Mouse (Mus musculus) adrenal gland, postnatal 0 days (tissue): ENCODE measurements around the gene Ehd1. TPM values are rescaled to one million over a fixed set of nuclear protein-coding genes. Genes with fewer than 3 reads are reported as not detected.
A peak's percentile ranks its signal among the peaks of the same experiment; 100 is the strongest.

Experiments
- microRNA-seq: library from miRNA; unstranded; fragments of <30 nt; microRNA quantifications from one replicate; pipeline ENCODE4, GENCODE M21; 2016; ENCODE audit warnings: borderline replicate concordance; ENCODE audit not compliant: insufficient number of aligned reads
- polyA plus RNA-seq: library from polyadenylated mRNA; unstranded; fragments of >200 nt; fragmentation: Nextera tagmentation; extraction: Ambion mirVana; gene quantifications from 2 replicates; pipeline ENCODE4 v1.2.1, GENCODE M21; 2015

Gene Ehd1
- polyA plus RNA-seq: 54.1 and 63.1 TPM in 2 replicates

DNA sequence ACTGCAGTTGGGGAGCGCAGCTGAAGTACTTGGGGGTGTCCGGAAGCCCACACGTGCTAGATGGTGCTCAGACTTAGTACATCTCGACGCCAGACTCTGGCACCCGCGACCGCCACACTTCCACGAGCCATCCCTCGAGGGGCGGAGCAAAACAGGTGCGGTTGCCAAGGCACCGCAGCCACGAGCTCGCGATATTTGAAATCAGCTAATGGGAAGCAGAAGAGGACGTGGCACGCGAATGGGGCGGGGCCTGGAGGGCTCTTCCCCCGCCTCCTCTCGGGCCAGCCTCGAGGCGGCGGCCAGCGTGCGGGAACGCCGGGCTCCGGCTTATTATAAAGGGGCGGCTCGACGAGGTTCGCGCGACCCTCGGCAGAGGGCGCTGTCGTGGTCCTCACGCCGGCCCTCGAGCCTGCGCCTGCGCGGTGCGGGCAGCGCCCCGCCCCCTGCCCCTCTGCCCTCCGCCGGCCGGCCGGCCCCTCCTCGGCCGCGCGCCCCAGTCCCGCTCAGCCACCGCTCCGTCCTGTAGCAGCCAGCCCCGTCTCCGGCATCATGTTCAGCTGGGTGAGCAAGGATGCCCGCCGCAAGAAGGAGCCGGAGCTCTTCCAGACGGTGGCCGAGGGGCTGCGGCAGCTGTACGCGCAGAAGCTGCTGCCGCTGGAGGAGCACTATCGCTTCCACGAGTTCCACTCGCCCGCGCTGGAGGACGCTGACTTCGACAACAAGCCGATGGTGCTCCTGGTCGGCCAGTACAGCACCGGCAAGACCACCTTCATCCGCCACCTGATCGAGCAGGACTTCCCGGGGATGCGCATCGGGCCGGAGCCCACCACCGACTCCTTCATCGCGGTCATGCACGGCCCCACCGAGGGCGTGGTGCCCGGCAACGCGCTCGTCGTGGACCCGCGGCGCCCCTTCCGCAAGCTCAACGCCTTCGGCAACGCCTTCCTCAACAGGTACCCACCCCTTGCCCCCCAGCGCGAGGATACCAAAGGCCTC, at the start of gene Ehd1:
Gene Ehd1, plus strand, starts transcription at position 300 of the 996 bp plus-strand sequence.

DNA sequence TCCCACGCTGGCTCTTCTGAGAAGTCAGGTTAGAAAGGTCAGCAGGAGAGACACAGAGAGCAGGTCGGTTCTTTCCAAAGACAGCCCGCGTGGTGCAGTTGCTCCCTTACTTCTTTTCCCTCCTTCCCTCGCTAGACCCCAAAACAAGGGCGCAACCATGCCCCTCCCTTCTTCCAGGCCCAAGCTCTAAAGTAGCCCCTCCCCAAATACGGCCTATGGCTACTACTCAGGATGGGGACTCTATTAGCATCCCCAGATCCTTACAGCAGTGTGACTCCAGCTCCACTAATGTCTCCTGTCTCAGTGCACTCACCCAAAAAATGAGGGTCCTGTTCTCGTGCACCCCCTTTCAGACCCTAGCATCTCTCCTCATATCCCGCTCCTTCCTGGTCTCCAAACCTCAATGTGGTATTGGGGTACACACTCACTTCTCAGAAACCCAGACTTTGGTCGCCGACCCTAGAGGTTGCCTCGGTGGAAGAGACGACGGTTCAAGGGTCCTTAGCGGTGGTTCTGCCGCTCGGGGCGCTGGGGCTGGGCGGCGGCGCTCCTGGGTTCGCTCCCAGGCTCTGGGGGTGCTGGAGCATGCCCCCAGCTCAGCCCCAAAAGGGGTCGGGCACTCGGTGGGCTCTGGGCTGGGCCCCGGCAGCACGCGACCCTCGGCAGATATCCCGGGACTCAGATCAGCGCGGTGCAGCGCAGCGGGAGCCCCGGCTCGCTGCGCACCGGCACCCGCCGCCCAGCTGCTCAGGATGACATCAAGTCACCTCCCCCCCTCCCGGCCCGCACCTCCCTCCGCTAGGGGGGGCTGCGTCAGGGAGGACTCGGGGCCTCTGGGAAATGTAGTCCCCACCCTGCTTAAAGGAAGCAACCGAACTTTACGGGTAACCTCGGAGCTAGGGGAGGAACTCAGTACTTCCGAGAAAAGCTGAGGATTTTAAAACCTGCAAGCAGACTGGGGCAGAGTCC, 41.2 kb upstream of the Ehd1 start, which contains the start of gene Ppp2r5b:
Gene Ppp2r5b, minus strand, starts transcription at position 789 of the 969 bp plus-strand sequence.

DNA sequence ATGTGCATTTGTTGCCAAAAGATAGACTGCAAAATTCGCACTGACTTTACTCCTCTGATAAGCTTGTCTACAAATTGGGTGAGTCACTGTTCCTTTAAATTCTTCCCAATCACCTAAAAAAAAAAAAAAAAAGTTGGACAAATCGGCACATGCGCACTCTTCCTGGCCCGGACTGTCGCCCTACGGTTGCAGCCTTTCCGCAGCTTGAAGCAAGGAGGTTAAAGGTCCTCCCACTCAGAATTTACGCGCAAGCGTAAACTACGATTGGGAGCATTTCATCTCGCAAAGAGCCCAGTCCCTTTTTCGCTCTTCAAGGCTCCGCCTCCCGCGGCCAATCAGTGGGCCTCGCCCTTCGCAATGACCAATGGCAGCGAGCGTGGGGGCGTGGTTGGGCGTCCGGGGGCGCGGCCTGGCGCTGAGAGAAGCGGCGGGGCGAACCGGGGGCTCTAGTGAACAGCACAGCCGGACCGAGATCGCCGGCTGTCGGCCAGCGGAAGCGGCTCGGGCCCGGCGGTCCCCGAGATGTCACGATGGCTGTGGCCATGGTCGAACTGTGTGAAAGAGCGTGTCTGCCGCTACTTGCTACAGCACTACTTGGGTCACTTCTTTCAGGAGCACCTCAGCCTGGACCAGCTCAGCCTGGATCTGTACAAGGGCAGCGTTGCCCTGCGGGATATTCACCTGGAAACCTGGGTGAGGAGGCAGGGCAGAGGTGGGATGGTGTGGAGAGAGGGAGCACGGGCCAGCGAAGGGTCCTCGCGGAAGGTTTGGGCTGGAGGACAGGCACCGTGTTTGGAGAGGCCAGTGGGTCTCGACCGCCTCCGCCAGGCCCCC, 35.0 kb upstream of the Ehd1 start, which contains the start of gene Atg2a:
Gene Atg2a, plus strand, starts transcription at position 395 of the 834 bp plus-strand sequence.

DNA sequence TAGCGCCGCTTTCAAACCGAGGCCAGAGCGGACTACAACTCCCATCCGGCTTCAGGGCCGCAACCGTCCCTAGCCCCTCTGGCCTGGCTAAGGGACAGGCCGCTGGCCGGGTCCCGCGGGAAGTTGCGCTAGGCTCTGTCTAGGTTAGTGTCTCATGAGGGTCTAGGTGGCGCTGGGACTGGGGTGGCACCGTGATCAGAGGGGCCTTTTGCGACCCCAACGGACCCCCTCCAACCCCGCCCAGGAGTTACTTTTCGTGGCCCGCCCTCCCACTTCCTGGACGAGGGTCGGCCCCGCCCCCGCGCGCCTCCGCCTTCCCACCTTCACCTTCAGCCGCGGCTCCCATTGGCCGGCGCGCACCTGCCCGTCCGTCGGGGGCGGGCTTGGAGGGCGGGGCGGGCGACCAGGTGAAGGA, 29.6 kb downstream of the Ehd1 start, which contains the start of gene Cdc42bpg:
Gene Cdc42bpg, plus strand, starts transcription at position 320 of the 415 bp plus-strand sequence.

DNA sequence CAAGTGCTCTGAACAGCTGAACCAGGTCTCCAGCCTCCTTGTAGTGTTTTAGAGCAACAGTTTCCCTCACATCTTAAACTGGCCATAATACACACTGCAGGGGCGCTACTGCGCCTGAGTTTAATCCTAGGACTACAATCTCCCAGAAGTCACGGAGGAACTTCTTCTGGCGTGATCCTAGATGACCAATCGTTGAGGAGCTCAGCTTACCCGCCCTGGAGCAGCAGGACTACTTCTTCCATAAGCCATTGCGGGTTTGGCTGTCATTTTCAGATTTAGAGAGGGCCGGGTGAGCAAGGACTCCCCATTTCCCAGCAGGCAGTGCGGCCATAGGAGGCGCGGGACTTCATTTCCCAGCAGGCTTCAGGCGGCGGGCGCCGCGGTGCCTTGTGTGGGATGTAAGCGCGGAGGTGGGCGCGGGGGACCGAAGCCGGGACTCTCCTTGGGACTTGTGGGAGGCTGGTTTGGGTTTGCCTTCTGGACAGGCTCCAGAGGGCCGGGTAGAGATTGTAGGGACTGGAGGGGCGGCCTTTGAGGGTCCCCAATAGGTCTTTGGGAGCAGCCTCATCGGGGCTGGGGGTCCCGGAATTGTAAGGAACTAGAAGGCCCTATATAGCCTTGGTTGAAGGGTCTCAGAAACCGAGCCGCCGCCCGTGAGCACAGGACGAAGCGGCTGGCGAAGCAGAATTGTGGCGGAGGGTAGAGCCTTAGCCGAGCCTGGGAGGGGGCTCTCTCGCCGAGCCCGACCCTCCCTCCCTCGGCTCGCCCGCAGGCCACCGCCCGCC, 58.3 kb downstream of the Ehd1 start, which contains the start of gene Men1:
Gene Men1, plus strand, starts transcription at position 307 of the 785 bp plus-strand sequence.

DNA sequence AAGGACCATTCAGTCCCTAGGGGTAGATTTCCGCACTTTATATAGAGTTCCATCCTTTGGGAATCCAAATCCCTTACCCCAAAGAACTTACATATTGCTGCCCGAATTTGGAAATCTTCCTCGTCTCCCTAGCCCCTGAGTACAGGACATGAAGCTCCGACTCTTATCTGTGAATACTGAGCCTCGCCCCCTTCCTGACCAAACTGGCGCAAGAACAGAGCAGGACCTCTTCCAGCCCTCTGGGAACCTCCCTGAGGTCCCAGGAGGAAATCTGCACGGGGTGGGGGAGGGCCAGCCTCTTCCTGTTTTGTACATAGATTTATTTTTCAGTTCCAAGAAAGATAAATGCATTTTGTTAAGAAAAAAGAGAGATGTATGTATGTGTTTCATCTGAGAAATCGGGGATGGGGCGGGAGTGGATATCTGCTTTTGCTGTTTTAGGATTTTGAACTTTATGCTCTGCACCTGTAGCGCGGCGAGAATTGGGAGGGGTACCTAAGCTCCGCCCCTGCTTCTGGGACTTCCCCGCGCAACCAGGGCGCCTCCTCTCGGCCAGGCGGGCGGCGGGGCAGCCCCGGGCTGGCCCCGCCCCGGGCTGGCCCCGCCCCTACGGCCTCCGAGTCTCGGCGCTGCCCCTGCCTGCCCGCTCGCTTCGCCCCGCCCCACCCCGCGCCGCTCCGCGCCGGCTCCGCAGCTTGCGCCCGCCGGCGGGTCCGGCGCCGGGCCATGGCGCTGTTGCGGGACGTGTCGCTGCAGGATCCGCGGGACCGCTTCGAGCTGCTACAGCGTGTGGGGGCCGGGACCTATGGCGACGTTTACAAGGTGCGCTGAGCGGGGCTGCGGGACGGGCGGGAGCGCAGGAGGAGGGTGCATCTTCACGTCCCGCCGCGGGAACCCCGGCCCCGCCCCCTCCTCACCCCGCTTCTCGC, 64.3 kb downstream of the Ehd1 start, which contains the start of gene Map4k2:
Gene Map4k2, plus strand, starts transcription at position 612 of the 929 bp plus-strand sequence.

Small RNAs within 50 kb of the gene (microRNA-seq; reads per million reads assigned to microRNA genes)
- 185 reads per million, percentile 53 among the genes with 10 or more reads in this experiment for gene Mir192
- gene Mir194-2: 46.6 reads per million, percentile 34 among the genes with 10 or more reads in this experiment
- not detected for gene Mir6989

Other genes with a start within 250 kb of the Ehd1 start
- 20.3 and 29.1 TPM in 2 replicates for gene Syvn1, start 230.1 kb upstream of the Ehd1 start, polyA plus RNA-seq
- gene Mrpl49, start 218.9 kb upstream of the Ehd1 start, polyA plus RNA-seq: 47.4 and 63.4 TPM in 2 replicates
- 839 and 888 TPM in 2 replicates for gene Fau, start 218.9 kb upstream of the Ehd1 start, polyA plus RNA-seq
- 35.7 and 47.8 TPM in 2 replicates for gene Znhit2, start 215.5 kb upstream of the Ehd1 start, polyA plus RNA-seq
- gene Tm7sf2, start 208.4 kb upstream of the Ehd1 start, polyA plus RNA-seq: 14.7 and 17.7 TPM in 2 replicates
- 44.2 and 52.3 TPM in 2 replicates for gene Vps51, start 199.5 kb upstream of the Ehd1 start, polyA plus RNA-seq
- gene Tmem262, start 196.7 kb upstream of the Ehd1 start, polyA plus RNA-seq: not detected in 2 replicates
- gene Gm28374, start 194.5 kb upstream of the Ehd1 start, polyA plus RNA-seq: 0.28 and 0.91 TPM in 2 replicates
- 47.0 and 62.8 TPM in 2 replicates for gene Zfpl1, start 191.8 kb upstream of the Ehd1 start, polyA plus RNA-seq
- 8.0 and 9.5 TPM in 2 replicates for gene Cdca5, start 191.7 kb upstream of the Ehd1 start, polyA plus RNA-seq
- gene AC131692.1, start 182.3 kb upstream of the Ehd1 start, polyA plus RNA-seq: 0.41 TPM in 1 of 2 replicates, not detected in the other
- 0.28 and 0.61 TPM in 2 replicates for gene Naaladl1, start 170.9 kb upstream of the Ehd1 start, polyA plus RNA-seq
- 28.5 and 29.2 TPM in 2 replicates for gene Sac3d1, start 158.1 kb upstream of the Ehd1 start, polyA plus RNA-seq
- gene Snx15, start 148.4 kb upstream of the Ehd1 start, polyA plus RNA-seq: 21.4 and 22.6 TPM in 2 replicates
- 0.47 and 0.60 TPM in 2 replicates for gene Batf2, start 135.7 kb upstream of the Ehd1 start, polyA plus RNA-seq
- gene Arl2, start 135.2 kb upstream of the Ehd1 start, polyA plus RNA-seq: 101 and 106 TPM in 2 replicates
- 0.46 and 0.73 TPM in 2 replicates for gene Majin, start 92.3 kb upstream of the Ehd1 start, polyA plus RNA-seq
- gene Gpha2, start 50.3 kb upstream of the Ehd1 start, polyA plus RNA-seq: 148 and 158 TPM in 2 replicates
- 41.5 and 44.1 TPM in 2 replicates for gene Ppp2r5b, start 40.9 kb upstream of the Ehd1 start, polyA plus RNA-seq
- 5.9 and 10.4 TPM in 2 replicates for gene Atg2a, start 35.1 kb upstream of the Ehd1 start, polyA plus RNA-seq
- 0.41 and 0.68 TPM in 2 replicates for gene Cdc42bpg, start 29.7 kb downstream of the Ehd1 start, polyA plus RNA-seq
- gene Men1, start 58.3 kb downstream of the Ehd1 start, polyA plus RNA-seq: 30.4 and 42.3 TPM in 2 replicates
- 9.9 and 12.8 TPM in 2 replicates for gene Map4k2, start 64.4 kb downstream of the Ehd1 start, polyA plus RNA-seq
- 57.7 and 73.4 TPM in 2 replicates for gene Sf1, start 87.0 kb downstream of the Ehd1 start, polyA plus RNA-seq
- 31.1 and 68.3 TPM in 2 replicates for gene Pygm, start 107.7 kb downstream of the Ehd1 start, polyA plus RNA-seq
- gene Rasgrp2, start 122.6 kb downstream of the Ehd1 start, polyA plus RNA-seq: 51.9 and 104 TPM in 2 replicates
- 5.9 and 8.9 TPM in 2 replicates for gene Nrxn2, start 142.0 kb downstream of the Ehd1 start, polyA plus RNA-seq